Mouse (Mus musculus): ENCODE measurements around the gene Itgb6. TPM values are rescaled to one million over a fixed set of nuclear protein-coding genes. Genes with fewer than 3 reads are reported as not detected.

Gene Itgb6
- polyA plus RNA-seq, 1 experiment from 2014 or later, result 0.23 TPM

DNA sequence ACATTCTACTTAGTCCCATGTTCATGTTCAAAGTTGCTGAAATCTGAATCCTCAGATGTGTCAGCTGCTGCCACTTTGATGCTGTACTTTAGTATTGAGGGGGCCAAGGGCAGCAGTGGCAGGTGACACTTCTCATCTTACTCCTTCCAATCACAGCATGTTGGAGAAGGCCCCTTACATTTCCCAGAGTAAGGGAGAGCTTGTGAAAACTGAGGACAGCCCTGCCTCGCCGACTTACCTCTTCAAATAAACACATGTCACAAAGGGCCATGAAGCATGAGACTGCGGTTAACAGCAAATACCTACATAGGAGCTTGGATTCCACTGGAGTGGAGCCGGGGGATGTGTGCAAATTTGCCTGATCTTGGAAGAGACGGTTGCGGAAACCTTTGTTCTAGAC, 86.4 kb downstream of the Itgb6 start:
- no peak overlapping the region for H3K27ac ChIP-seq
- H3K4me3 ChIP-seq, result no peak overlapping the region
- no peaks in the 10 kb centered on the region for H3K9me3 ChIP-seq
- H3K4me2 ChIP-seq (replicated peaks), result no peak overlapping the region
- no peak for ATAC-seq (ENCODE audit: low FRiP score, low read depth)
- H3K27me3 ChIP-seq (replicated peaks), result no peaks in the 10 kb centered on the region
- 75% methylated on average over 6 of the region's 6 CpGs for WGBS
- no peaks in the 10 kb centered on the region; the same call in 1 of the 2 replicates for H3K36me3 ChIP-seq
- no peaks in the 10 kb centered on the region; the same call in 1 of the 2 replicates for H3K4me1 ChIP-seq
- no peak overlapping the region for H3K9ac ChIP-seq

DNA sequence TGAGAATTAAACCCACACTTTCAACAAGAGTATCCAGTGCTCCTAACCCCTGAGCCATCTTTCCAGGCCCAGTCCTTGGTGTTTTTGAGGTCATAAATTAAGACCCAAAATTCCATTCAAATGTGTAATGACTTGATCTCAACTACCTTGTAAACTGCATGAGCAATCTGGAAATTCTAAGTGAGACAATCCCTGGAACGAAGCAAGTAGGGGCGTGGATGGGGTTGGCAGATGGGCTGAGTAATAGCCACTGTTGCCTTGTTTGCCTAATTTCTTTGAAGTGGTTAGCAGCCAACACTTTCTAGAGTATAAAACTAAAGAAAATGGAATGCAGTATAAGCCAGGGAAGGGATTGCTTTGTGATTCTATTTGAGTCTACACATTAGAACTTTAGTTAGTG, 89.7 kb downstream of the Itgb6 start:
- no peak for ATAC-seq (ENCODE audit: low FRiP score, low read depth)
- no peaks in the 10 kb centered on the region for H3K9me3 ChIP-seq
- WGBS, result 82% methylated on average over 2 of the region's 2 CpGs
- no peaks in the 10 kb centered on the region for H3K27me3 ChIP-seq (replicated peaks)
- no peaks in the 10 kb centered on the region; the same call in 1 of the 2 replicates for H3K36me3 ChIP-seq
- H3K4me3 ChIP-seq, result no peak overlapping the region
- H3K9ac ChIP-seq, result no peak overlapping the region
- H3K4me1 ChIP-seq, result no peaks in the 10 kb centered on the region; the same call in 1 of the 2 replicates
- no peak overlapping the region for H3K27ac ChIP-seq
- H3K4me2 ChIP-seq (replicated peaks), result no peak overlapping the region

- Histone ChIP-seq H3K9ac (no peak overlapping the region), H3K9me3 (no peaks in the 10 kb centered on the region), H3K4me2 (replicated peaks) (no peak overlapping the region), H3K36me3 (no peaks in the 10 kb centered on the region), H3K27me3 (replicated peaks) (no peaks in the 10 kb centered on the region), H3K4me3 (no peak overlapping the region), H3K27ac (no peak overlapping the region), H3K4me1 (no peaks in the 10 kb centered on the region)
- ATAC-seq (ENCODE audit: low FRiP score, low read depth), result no peak
- WGBS, result 58% methylated on average over 2 of the region's 2 CpGs
These were observed 92.1 kb downstream of the Itgb6 start for GRCm38 (mm10) chr2:60630304-60630703.

DNA sequence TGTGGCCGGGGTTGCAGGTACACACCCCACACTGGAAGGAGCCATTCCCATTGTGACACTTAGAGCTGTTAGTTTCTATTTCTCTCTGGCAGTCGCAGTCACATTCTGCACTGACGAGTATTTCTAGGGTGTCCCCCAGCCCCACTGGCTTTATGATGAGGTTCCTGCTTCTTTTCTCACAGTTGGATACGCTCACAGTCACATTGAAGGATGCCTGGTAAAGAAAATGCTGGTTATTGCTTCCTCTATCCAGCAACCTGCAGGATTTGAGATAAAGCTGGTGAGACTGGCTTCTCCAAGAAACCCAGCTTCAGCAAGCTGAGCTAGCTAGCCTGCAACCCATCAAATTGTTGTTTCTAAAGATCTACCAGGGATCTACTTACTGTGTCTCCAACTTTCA, 94.5 kb downstream of the Itgb6 start:
- Histone ChIP-seq H3K9me3 (no peaks in the 10 kb centered on the region), H3K27ac (no peak overlapping the region), H3K36me3 (no peaks in the 10 kb centered on the region), H3K27me3 (replicated peaks) (no peaks in the 10 kb centered on the region), H3K4me1 (no peaks in the 10 kb centered on the region), H3K4me2 (replicated peaks) (no peak overlapping the region), H3K4me3 (no peak overlapping the region), H3K9ac (no peak overlapping the region)
- 74% methylated on average over 4 of the region's 4 CpGs for WGBS
- ATAC-seq (ENCODE audit: low FRiP score, low read depth), result no peak

- no peaks in the 10 kb centered on the region for H3K4me1 ChIP-seq
- WGBS, result 85% methylated on average over 10 of the region's 10 CpGs
- no peak overlapping the region for H3K27ac ChIP-seq
- H3K27me3 ChIP-seq (replicated peaks), result no peaks in the 10 kb centered on the region
- no peaks in the 10 kb centered on the region for H3K9me3 ChIP-seq
- H3K36me3 ChIP-seq, result no peaks in the 10 kb centered on the region
- H3K9ac ChIP-seq, result no peak overlapping the region
- H3K4me3 ChIP-seq, result no peak overlapping the region
- no peak overlapping the region for H3K4me2 ChIP-seq (replicated peaks)
- ATAC-seq (ENCODE audit: low FRiP score, low read depth), result no peak
These were observed 94.9 kb downstream of the Itgb6 start for GRCm38 (mm10) chr2:60627515-60627914.

DNA sequence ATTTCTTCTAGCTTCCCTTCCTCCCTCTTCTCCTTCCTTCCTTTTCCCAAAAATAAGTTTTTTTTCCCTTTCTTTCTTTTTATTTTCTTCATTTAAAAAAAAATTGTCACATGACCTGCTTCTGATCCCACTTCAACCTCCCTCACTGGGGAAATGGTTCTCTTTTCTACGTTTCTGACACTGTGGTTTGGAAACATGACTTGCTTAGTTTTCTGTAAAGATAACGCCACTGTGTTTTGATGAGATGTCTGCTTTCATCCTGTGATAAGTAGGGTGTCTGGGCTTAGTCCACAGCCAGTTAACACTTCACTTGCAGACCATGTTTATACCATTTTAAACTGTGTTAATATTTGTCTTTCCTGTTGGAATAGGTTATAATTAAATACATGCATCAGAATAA, 96.7 kb downstream of the Itgb6 start:
- no peaks in the 10 kb centered on the region for H3K27me3 ChIP-seq (replicated peaks)
- H3K9me3 ChIP-seq, result no peaks in the 10 kb centered on the region
- no peak overlapping the region for H3K4me2 ChIP-seq (replicated peaks)
- no peak overlapping the region for H3K9ac ChIP-seq
- 77% methylated on average over 2 of the region's 2 CpGs for WGBS
- H3K27ac ChIP-seq, result no peak overlapping the region
- H3K4me1 ChIP-seq, result no peaks in the 10 kb centered on the region
- no peak overlapping the region for H3K4me3 ChIP-seq
- no peaks in the 10 kb centered on the region for H3K36me3 ChIP-seq
- no peak for ATAC-seq (ENCODE audit: low FRiP score, low read depth)

DNA sequence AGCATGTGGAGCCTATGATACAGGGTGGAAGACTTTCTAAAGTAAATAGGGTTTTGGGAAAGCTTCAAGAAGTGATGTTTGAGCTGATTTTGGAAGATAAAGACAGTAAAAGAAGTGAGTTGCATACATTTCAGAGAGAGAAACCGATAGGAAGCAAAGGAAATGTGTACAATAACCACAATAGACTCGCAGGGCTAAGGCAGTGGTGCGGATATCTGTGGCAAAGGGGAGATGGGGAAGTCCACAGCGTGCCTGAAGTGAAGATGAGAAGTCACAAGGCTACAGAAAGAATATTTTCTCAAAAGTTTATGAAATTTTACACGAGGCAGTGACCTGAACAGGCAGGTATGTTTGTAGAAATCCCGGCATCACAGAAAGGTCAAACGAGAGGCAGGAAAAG, 100.3 kb downstream of the Itgb6 start:
- Histone ChIP-seq H3K27ac (no peak overlapping the region), H3K9me3 (no peaks in the 10 kb centered on the region), H3K36me3 (no peaks in the 10 kb centered on the region), H3K4me3 (no peak overlapping the region), H3K9ac (no peak overlapping the region), H3K27me3 (replicated peaks) (no peaks in the 10 kb centered on the region), H3K4me1 (no peaks in the 10 kb centered on the region), H3K4me2 (replicated peaks) (no peak overlapping the region)
- no peak for ATAC-seq (ENCODE audit: low FRiP score, low read depth)
- 86% methylated on average over 7 of the region's 7 CpGs for WGBS

- WGBS, result 95% methylated on average over 7 of the region's 7 CpGs
- H3K27ac ChIP-seq, result no peak overlapping the region
- no peak overlapping the region for H3K4me3 ChIP-seq
- H3K9me3 ChIP-seq, result no peaks in the 10 kb centered on the region
- H3K4me1 ChIP-seq, result peaks cover 5% of the 10 kb centered on the region; the same call in 1 of the 2 replicates
- H3K27me3 ChIP-seq (replicated peaks), result no peaks in the 10 kb centered on the region
- no peaks in the 10 kb centered on the region for H3K36me3 ChIP-seq
- H3K4me2 ChIP-seq (replicated peaks), result no peak overlapping the region
- ATAC-seq (ENCODE audit: low FRiP score, low read depth), result no peak
- no peak overlapping the region for H3K9ac ChIP-seq
These were observed 107.7 kb downstream of the Itgb6 start for GRCm38 (mm10) chr2:60614758-60615157.

- Histone ChIP-seq H3K9me3 (no peaks in the 10 kb centered on the region), H3K27ac (no peak overlapping the region), H3K27me3 (replicated peaks) (no peaks in the 10 kb centered on the region), H3K9ac (no peak overlapping the region), H3K4me3 (no peak overlapping the region), H3K4me2 (replicated peaks) (no peak overlapping the region), H3K36me3 (no peaks in the 10 kb centered on the region), H3K4me1 (peaks cover 5% of the 10 kb centered on the region; the same call in 1 of the 2 replicates)
- ATAC-seq (ENCODE audit: low FRiP score, low read depth), result no peak
- 80% methylated on average over 3 of the region's 3 CpGs for WGBS
These were observed 108.6 kb downstream of the Itgb6 start for GRCm38 (mm10) chr2:60613857-60614228.

DNA sequence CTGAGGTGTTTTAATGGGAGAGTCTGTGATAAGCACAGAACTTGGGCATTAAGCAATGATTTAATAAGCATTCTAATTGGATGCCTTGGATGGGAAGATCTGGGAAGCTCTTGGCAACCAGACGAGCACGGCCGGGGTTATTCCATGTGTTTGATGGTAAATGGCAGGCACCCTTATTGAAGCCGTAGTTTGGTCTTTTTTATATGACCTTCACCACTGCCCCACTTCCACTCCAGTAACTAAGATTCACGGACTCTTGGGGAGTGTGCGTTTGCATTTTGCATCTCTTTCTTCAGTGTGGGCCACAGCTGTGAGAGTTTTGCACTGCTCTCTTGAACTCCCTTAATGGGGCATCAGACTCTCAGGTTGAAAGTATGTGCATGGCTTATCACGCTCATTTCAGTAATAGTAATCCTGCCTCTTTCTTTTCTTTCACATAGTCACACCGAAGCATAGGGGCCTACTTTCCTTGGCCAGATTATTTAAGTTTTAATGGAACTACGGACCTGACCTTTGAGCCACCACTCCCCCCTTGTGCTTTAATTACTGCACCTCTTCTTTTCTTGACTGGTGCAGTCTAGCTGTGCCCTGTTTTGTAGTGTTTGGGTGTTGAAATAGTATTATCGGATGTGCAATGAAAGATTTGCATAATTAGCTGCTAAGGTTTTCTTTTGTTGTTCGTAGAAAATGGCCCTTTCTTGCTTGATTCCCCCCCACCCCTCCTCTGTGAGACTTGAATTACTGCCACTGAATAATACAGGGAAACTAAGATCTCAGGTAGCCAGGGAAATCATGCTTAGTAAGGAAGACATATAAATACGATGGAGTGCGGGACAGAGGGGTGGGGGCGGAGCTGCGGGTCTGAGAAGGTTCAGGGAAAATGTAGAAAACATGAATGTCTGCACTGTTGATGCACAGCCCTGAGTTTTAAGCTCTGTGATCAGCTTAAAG, 109.3 kb downstream of the Itgb6 start:
- 74% methylated on average over 15 of the region's 15 CpGs for WGBS
- H3K4me3 ChIP-seq, result no peak overlapping the region
- no peaks in the 10 kb centered on the region for H3K36me3 ChIP-seq
- peaks cover 5% of the 10 kb centered on the region; the same call in 1 of the 2 replicates for H3K4me1 ChIP-seq
- H3K27me3 ChIP-seq (replicated peaks), result no peaks in the 10 kb centered on the region
- ATAC-seq (ENCODE audit: low FRiP score, low read depth), result no peak; the same call in 1 of the 2 replicates
- no peak overlapping the region for H3K9ac ChIP-seq
- H3K4me2 ChIP-seq (replicated peaks), result no peak overlapping the region
- no peak overlapping the region for H3K27ac ChIP-seq
- no peaks in the 10 kb centered on the region for H3K9me3 ChIP-seq

GRCm38 (mm10) chr2:60611622-60612021, 110.8 kb downstream of the Itgb6 start:
- Histone ChIP-seq H3K4me3 (no peak overlapping the region), H3K4me2 (replicated peaks) (no peak overlapping the region), H3K27ac (no peak overlapping the region), H3K4me1 (peaks cover 5% of the 10 kb centered on the region; the same call in 1 of the 2 replicates), H3K9me3 (no peaks in the 10 kb centered on the region), H3K27me3 (replicated peaks) (no peaks in the 10 kb centered on the region), H3K9ac (no peak overlapping the region), H3K36me3 (no peaks in the 10 kb centered on the region)
- 63% methylated on average over 3 of the region's 3 CpGs for WGBS
- ATAC-seq (ENCODE audit: low FRiP score, low read depth), result peak; percentile 58; the same call in 1 of the 2 replicates

DNA sequence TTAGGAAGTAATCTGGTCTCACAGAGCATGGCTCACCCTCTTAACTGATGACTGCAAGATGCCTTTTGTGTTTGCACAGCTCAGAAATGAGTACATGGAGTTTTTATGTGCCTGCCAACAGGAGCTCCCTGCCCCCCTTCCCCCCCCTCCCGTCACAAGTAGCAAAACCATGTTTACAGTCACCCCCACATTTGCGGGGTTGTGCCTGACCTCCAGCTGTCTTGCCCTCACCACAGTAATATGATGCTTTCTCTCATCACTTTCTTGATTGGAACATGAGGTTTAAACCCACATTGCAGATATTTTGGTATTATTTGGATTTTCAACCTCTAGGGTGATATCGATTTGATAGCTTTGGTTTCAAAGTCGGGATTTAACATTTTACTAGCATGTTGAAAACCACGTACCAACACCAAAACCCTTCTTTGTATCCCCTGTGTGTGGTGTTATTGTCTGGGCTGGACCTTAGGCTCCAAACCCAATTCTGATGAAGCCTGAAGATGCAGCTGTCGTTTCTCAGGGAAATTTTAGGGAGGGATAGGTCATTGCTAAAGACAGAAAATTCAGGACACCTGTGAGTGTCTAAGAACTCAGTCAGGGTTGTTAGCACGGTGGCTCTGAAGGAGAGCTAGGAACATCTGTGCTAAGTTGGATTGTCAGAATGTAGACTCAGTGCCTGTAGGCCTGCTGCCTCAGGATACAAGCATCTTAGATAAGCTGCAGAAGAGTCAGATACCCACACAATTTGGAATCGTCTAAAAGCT, 112.8 kb downstream of the Itgb6 start:
- no peak overlapping the region for H3K27ac ChIP-seq
- no peak overlapping the region for H3K4me3 ChIP-seq
- H3K4me1 ChIP-seq, result peaks cover 5% of the 10 kb centered on the region; the same call in 1 of the 2 replicates
- 83% methylated on average over 8 of the region's 8 CpGs for WGBS
- no peak overlapping the region for H3K9ac ChIP-seq
- no peaks in the 10 kb centered on the region for H3K36me3 ChIP-seq
- no peaks in the 10 kb centered on the region for H3K9me3 ChIP-seq
- no peak for ATAC-seq (ENCODE audit: low FRiP score, low read depth)
- H3K27me3 ChIP-seq (replicated peaks), result no peaks in the 10 kb centered on the region
- H3K4me2 ChIP-seq (replicated peaks), result no peak overlapping the region

Measured in neural tube, embryonic 12.5 days (tissue).